Mouse (Mus musculus) liver, adult (tissue): Measurements from ENCODE around the gene Eng.

Experiments
- GATA4 ChIP-seq: IDR thresholded peaks from 2 replicates; pipeline ENCODE4 v1.6.1; 2014; ENCODE audit warnings: mild to moderate bottlenecking, low read length; ENCODE audit not compliant: insufficient replicate concordance

Gene Eng

GRCm38 (mm10) chr2:32699680-32700079 is 53.3 kb downstream of the Eng start:
- no peak for TF ChIP-seq GATA4

DNA sequence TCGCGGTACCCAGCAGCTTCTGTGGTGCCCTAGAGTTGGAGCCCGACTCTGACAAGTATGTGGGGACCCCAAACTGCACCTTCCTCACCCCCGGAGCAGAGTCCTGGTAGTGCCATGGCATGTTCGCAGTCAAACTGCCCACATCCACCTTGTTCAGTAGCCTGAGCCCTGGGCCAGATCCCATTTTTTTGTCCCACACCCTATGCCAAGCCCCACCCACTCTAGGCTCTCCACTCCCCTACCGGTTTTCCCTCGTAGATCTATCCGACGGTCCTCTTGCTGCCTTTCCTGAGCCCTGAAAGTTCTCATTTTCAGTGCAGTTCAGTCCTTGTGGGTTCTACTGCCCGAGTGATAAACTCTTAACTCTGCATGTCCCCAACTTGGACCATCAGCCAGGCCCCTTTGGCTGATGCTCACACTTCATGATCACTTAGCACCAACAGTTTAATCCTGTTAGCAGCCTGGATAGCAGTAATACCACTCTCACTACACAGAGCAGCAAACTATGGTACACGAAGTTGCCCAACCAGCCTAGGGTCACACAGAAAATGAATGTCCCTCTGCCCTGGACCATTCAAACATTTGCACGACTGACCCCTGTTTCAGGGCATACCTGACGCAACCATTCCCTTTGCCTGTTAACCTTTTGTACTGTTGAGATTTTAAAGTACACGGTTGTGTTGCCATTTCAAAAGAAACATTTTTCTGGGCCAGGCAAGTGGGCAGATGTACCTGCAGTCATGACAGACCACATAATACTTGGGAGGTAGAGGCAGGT is 54.8 kb downstream of the Eng start:
- no peak for TF ChIP-seq GATA4

- TF ChIP-seq GATA4: no peak
Measured at GRCm38 (mm10) chr2:32703046-32703445, 56.7 kb downstream of the Eng start.

DNA sequence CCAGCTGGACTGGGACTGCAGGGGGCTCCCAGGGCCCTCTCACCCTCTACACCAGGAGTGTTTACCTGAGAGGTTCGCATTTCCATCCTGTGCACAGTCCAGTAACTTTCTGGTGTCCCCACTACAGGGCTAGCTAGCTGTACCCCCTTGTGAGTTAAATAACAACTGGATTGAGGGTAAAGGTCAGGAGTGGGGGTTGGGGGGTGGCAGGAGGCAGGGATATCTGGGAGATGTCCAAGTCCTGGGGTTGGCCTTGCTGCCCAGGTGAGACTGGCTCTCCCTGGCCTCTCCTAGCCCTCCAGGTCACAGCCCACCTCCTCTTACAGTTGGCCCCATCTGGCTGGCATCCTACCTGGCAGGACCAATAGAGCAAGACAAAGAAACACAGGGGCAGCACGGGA is 57.6 kb downstream of the Eng start, which contains the start of gene Fpgs:
Fpgs (minus strand) TSS at position 125 of the 401 bp plus-strand sequence.
- no peak for TF ChIP-seq GATA4

DNA sequence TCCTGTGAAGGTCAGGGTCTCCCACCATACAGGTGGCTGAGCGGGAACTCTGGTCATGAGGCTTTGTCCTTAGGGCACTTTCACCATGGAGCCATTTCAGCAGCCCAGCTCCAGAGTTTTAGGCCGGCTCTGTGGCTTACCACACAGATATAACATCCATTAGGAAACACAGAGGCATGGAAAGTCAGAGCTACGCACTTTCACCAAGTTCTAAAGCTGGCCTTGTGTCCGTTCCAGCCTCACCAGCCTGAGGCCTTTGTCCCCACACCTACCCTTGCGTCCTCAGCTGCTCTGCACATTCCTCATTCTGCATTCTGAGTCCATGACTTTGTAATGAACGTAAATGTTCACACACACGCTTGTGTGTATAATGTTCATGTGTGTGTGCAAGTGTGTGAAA is 58.6 kb downstream of the Eng start:
- TF ChIP-seq GATA4: no peak

- no peak for TF ChIP-seq GATA4
Measured at GRCm38 (mm10) chr2:32706971-32707370, 60.6 kb downstream of the Eng start.

- TF ChIP-seq GATA4: no peak
Measured at GRCm38 (mm10) chr2:32708643-32709042, 62.2 kb downstream of the Eng start.

DNA sequence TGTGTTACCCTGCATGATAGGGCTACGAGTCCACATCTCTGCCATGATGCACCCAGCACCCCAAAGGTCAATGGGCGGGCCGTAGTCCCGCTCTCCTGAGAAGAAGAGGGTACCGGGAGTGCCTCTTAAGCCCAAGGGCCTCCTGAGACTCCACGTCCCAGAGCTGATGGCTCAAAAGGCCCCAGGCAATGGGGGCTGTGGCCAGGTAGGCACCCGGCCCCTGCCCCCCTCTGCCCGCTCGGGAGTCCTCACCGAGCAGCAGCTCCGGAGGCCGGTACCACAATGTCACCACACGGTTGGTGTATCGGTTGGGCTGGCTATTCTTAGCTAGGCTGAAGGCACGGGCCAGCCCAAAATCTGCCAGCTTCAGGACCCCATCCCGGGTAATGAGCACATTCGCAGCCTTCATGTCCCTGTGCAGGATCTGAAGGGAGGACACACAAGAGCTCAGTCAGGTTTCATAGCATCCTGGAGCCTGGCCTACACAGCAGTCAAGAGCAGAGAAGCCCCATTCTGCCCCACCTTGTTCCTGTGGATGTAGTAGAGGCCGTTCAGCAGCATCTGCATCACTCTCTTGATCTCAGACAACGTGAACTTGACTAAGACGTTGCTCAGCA is 63.2 kb downstream of the Eng start:
- TF ChIP-seq GATA4: no peak

DNA sequence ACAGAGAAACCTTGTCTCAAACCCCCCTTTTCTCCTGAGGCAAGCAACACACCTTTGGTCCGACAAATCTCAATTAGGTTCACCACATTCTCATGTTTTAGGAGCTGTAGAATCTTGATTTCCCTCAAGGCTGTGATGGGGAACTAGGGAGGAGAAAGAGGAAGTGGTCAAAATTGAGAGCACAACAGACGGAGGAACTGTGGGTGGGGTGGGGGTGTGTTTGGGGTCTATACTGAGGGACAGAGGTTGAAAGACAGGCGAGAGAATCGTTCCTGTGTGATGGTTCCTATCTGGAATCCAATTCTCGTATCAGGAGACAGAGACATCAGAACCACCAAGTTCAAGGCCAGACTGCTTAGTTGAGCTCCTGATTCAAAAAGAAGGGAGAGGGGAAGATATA is 64.0 kb downstream of the Eng start:
- no peak for TF ChIP-seq GATA4

DNA sequence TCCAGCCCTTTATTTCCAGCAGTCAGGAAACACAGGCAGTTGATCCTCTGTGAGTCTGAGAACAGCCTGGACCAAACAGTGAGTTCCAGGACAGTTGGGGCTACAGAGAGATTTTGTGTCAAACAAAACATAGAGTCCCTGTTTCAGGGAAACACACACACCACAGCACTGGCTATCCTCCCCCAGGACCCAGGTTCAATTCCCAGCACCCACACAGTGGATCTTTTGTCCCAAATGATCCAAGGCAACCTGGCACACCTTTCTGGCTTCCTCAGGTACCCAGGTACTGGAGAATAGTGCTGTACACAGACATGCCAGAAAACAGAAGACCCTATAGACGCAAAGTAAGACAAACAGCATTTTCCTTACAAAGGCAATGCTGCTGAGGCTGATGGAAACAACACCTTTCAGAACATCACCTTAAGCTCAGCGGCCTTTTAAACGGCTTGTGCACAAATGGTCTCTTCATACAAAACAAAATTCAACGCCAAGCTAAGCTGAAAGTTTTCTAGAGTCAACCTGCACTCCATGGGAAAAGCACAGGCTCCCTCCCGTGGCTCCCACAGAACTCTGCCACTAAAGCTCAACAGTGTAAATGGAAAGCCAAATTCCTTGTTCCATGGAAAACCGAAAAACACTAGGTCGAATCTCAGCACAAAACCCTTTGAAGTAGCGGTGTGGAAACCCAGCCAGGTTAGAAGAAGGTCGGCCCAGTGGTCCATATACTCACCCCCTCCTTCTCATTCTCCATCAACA is 65.1 kb downstream of the Eng start:
- TF ChIP-seq GATA4: no peak

DNA sequence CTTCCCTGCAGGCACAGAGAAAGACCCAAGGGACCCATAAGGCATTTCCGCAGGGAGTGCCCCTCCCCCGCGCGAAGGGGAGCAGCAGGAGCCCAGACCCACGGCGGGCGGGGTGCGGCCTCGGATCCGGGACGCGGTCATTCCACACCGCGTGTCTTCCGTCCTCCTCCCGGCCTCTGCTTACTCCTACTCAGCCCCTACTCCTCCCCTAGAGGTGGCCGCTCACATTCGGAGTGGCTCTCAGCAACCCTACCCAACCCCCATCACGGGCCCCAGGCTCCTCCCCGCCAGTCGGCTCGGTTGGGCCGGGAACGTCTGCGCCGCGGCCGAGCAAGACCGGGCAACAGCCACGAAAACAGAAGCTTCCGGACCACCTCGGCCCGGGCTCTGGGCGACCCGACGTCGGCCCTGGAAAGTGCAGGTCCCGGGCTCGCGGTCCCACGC is 65.7 kb downstream of the Eng start:
- TF ChIP-seq GATA4: no peak

GRCm38 (mm10) chr2:32712586-32712933 is 66.2 kb downstream of the Eng start:
- TF ChIP-seq GATA4: no peak

DNA sequence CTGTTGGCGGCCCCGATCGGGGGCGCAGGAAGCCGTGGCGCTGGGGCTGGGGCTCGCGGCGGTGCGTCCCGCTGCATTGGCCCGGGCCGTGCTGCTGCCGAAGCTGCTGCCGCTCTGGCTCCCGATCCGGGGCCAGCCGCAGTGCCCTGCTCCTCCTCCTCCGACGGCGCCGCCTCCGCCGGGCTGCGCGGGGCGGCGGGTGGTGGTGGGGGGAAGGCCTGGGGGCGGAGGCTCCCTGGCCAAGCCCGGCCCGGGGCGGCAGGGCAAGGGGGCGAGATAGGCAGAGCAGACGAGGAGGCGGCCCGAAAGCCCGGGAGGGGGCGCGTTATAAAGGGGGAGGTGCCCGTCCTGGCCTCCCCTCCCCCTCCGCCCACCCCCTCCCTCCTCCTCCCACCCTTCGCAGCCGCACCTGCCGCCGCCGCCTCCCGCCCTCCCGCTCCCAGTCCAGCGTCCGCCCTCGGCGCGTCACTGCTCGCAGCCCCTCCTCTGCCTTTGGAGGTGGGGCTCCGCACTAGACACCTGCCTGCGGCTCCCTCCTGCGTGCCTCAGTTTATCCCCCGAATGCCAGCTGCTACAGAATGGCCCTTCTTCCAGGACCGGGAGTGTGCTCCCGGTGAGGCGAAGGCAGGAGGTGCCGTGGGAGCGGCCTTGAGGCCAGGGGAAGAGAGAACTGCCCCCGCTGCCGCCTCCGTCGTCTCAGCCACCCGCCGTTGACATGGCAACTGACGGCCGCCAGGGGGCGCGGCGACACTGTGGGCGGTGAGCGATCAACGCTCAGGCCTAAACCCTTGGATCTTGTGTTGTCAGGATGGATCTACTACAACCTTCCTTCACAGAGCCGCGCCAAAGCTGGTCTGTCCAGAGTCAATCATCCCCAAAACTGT is 66.8 kb downstream of the Eng start, which contains the start of gene Cdk9:
Cdk9 (minus strand) TSS at position 143 of the 884 bp plus-strand sequence.
- TF ChIP-seq GATA4: no peak

DNA sequence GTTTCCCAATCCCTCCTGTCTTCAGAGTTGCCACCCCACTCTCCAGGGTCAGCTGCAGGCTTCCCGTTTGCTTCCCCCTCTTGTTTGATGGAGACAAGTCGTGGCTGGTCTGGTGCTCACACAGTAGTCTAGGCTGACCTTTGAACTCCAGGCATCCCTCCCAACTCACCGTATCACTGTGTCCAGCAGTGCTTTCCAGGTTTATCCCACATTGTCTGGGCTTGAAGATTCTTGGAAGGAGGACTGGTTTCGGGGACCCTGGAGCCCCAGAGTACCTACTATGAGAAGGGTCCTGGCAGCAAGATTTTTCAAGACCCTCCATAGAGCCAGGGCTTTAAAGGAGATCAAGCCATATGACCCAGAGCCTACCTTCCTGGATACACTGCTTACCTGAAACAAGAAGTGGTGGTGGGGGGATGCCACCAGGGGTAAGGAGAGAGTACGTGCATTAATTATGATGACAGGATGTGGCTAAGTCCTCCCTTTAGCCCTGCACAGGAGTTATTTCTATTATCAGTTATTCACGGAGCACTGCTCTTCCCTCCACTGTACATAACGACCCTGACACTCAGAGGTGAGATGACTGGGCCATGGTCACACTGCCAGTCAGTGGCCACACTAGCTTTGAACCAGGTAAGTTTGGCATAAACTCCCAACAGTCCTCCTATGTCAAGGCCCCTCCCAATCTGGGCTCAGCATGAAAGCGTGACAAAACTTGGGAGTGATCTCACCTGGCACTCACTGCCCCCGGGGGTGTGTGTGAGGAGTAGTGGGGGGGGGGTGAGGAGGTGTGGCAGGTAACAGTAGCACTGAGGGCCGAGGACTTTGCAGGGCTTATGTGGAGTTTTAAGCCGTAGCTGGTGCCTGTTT is 68.0 kb downstream of the Eng start:
- no peak for TF ChIP-seq GATA4
